Mouse (Mus musculus) hindbrain, embryonic 15.5 days (tissue): ENCODE data around the gene Atp2b2. TPM values are rescaled to one million over a fixed set of nuclear protein-coding genes. Genes with fewer than 3 reads are reported as not detected.
A peak's percentile ranks its signal among the peaks of the same experiment; 100 is the strongest.

ENCODE experiments used
- ATAC-seq: fragments of 200-750 bp; cut with Nextera tagmentation; 2 replicates; pipeline ENCODE4 v1.8.0; 2017; ENCODE audit warnings: low read depth, moderate number of reproducible peaks, moderate TSS enrichment; ENCODE audit not compliant: low FRiP score
- H3K27ac ChIP-seq: fragments of 300-500 bp; sonication (generic); replicated peaks from 2 replicates; pipeline ENCODE4 v1.5.1; 2015; ENCODE audit warnings: mild to moderate bottlenecking, inconsistent platforms
- H3K27me3 ChIP-seq: fragments of 300-500 bp; sonication (generic); 2 replicates; pipeline ENCODE4 v1.6.1; 2015; ENCODE audit warnings: control low read depth, inconsistent platforms
- H3K36me3 ChIP-seq: fragments of 300-500 bp; sonication (generic); 2 replicates; pipeline ENCODE4 v1.6.1; 2015; ENCODE audit warnings: control low read depth, inconsistent platforms
- H3K4me1 ChIP-seq: fragments of 300-500 bp; sonication (generic); replicated peaks from 2 replicates; pipeline ENCODE4 v1.6.1; 2015; ENCODE audit warnings: control low read depth, inconsistent platforms
- H3K4me2 ChIP-seq: fragments of 300-500 bp; sonication (generic); 2 replicates; pipeline ENCODE4 v1.6.1; 2015; ENCODE audit warnings: moderate library complexity, mild to moderate bottlenecking, inconsistent platforms
- H3K4me3 ChIP-seq: fragments of 300-500 bp; sonication (generic); 2 replicates; pipeline ENCODE4 v1.5.1; 2015; ENCODE audit warnings: mild to moderate bottlenecking, inconsistent platforms
- H3K9ac ChIP-seq: fragments of 300-500 bp; sonication (generic); 2 replicates; pipeline ENCODE4 v1.6.1; 2015; ENCODE audit warnings: inconsistent platforms
- H3K9me3 ChIP-seq: fragments of 300-500 bp; sonication (generic); 2 replicates; pipeline ENCODE4 v1.6.1; 2016; ENCODE audit warnings: control low read depth, inconsistent platforms
- WGBS: fragments of 180-500 bp; shearing (Covaris S2); methylation state at CpG from one replicate; pipeline ENCODE4 v1.1.7; 2015; 5-methylcytosine and 5-hydroxymethylcytosine counted together
- polyA plus RNA-seq: library from polyadenylated mRNA; unstranded; fragments of >200 nt; fragmentation: Nextera tagmentation; extraction: Ambion mirVana; gene quantifications from 2 replicates; pipeline ENCODE4 v1.2.1, GENCODE M21; 2015

Atp2b2 gene
- polyA plus RNA-seq, 1 experiment from 2014 or later: 33.9 TPM

DNA sequence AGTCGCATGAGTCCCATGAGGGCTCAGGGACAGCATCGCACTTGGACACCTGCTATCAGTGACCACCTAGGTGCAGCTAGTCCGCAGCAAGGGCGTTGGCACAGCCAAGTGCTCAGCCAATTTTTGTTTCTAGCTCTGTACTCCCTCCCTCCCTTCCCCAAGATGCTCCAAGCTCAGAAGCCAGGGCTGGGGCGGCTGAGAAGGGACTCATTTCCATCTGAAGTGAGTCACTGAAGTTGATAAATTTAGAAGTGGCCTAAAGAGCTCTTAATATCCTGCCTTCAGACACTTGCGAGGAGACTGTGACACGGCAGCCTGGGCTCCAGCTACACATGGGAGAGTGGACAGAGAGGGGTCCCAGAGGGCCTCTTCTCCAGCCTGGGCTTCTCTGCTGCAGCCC lies 160.0 kb downstream of the Atp2b2 start:
- no peak overlapping the region for H3K4me3 ChIP-seq
- H3K27me3 ChIP-seq: no peaks in the 10 kb centered on the region
- H3K36me3 ChIP-seq: no peaks in the 10 kb centered on the region
- no peak overlapping the region for H3K4me2 ChIP-seq
- peaks cover 17% of the 10 kb centered on the region for H3K4me1 ChIP-seq
- ATAC-seq: no peak
- H3K9ac ChIP-seq: no peak overlapping the region
- H3K27ac ChIP-seq: no peak overlapping the region
- no peaks in the 10 kb centered on the region for H3K9me3 ChIP-seq
- WGBS: 64% methylated on average over 7 of the region's 7 CpGs

DNA sequence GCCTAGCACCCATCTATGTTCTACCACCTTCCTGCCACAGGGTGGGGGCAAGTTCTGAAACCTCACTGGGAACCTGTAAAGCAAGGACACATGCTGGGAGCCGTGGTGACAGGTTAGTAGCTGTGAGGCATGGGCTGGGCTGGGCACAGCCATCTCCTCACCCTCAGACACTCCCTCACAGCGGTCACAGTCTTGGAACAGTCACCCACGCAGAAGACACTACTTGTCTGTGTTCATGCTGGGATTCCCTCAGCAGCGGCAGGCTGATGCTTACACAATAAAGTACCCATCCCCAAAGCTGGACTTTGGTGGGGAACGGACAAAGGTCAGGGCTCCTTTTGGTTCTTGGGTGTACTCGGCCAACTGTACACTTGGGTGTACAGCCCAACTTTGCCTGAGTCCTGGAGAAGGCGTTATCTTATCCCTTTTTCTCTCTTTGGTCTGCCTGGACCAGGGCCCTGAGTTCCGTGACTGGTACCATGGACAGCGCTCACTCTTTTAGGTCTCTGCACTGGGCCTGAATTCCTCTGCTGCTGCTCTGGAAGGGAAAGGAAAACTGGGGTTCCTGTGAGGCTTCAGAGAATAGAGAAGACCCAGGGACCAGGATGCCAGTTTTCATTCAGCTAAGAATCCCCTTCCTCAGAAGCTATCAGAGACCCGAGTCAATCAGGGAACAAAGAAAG lies 160.7 kb downstream of the Atp2b2 start:
- WGBS: 55% methylated on average over 10 of the region's 10 CpGs
- no peak overlapping the region for H3K9ac ChIP-seq
- no peaks in the 10 kb centered on the region for H3K9me3 ChIP-seq
- ATAC-seq: no peak
- peaks cover 13% of the 10 kb centered on the region for H3K4me1 ChIP-seq
- H3K4me2 ChIP-seq: no peak overlapping the region
- no peak overlapping the region for H3K4me3 ChIP-seq
- no peak overlapping the region for H3K27ac ChIP-seq
- H3K36me3 ChIP-seq: no peaks in the 10 kb centered on the region
- H3K27me3 ChIP-seq: no peaks in the 10 kb centered on the region

DNA sequence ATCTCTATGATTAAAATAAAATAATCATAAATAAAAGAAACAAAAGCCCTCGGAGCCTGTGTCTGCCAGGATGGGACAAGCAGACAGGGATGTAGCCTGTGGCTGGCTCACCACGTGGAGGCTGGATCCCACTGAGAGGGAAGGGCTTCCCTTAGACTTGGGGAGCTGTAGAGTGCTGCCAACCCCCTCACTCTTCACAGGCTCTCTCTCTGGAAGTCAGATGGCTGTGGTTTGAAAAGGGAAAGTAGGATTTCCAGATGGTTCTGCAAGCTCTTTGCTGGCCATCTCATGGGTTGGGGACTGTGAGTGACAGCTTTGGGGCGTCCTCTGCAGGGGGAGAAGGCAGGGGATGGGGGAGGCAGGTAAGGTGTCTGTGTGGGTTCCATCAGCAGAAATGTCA lies 163.0 kb downstream of the Atp2b2 start:
- no peak overlapping the region for H3K9ac ChIP-seq
- no peak overlapping the region for H3K27ac ChIP-seq
- WGBS: 53% methylated on average over 3 of the region's 3 CpGs
- no peak overlapping the region for H3K4me3 ChIP-seq
- no peaks in the 10 kb centered on the region for H3K27me3 ChIP-seq
- H3K4me2 ChIP-seq: no peak overlapping the region
- no peaks in the 10 kb centered on the region for H3K9me3 ChIP-seq
- ATAC-seq: no peak
- H3K4me1 ChIP-seq: peaks cover 13% of the 10 kb centered on the region
- no peaks in the 10 kb centered on the region for H3K36me3 ChIP-seq

DNA sequence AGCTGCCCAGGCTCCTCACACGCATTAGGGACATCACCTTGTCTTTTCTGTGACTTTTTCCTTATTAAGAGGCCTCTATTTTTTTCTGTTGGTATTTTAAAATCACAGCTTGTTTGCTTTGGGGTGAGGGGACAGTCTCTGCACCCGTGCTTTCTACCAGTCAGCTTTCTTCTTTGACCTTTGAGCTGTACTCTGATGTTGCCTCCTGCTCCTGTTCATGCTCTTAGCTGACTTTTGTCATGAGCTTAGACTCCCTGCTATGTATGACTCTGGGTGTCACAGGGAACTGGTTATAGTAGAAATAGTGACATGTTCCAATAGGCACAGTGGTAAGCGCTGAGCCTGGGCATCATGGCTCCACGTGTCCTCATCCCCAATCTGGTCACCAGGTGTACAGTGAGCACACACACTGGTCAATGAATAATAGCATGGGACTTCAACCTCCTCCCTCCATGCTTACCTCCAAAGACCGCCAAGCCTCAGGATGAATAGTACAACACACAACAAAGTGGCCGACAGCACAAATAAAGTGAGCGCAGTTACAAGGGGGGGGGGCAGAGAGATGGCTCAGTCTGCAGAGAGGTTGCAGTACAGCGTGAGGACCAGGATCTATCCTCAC lies 163.8 kb downstream of the Atp2b2 start:
- no peak overlapping the region for H3K9ac ChIP-seq
- no peak overlapping the region for H3K27ac ChIP-seq
- H3K9me3 ChIP-seq: no peaks in the 10 kb centered on the region
- WGBS: 91% methylated on average over 8 of the region's 8 CpGs
- no peaks in the 10 kb centered on the region for H3K36me3 ChIP-seq
- no peaks in the 10 kb centered on the region for H3K27me3 ChIP-seq
- ATAC-seq: no peak
- H3K4me2 ChIP-seq: no peak overlapping the region
- H3K4me3 ChIP-seq: no peak overlapping the region
- H3K4me1 ChIP-seq: peaks cover 13% of the 10 kb centered on the region

DNA sequence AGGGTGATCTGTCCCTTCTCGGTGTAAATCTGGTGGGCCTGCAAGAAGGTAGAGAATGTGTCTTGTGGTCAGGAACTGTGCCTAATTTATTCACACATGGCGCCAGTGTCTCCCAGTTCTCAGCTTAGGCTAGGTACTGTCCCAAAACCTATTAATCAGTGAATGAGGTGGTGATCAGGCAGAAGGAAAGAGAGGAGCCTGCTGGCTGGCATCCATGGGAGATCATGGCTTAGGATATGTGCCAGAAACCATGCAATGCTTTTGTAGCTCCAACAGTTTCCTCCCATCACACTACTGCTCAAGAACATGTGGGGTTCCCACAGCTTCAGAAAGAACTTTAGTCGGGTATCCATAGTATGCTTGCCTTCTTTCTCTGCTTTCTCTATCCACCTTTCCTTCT lies 165.8 kb downstream of the Atp2b2 start:
- Histone ChIP-seq H3K4me1 (0 out of 2 replicates have a peak, but pooled peaks cover 4% of the 10 kb centered on the region), H3K4me3 (no peak overlapping the region), H3K9ac (no peak overlapping the region), H3K9me3 (no peaks in the 10 kb centered on the region), H3K27ac (no peak overlapping the region), H3K4me2 (no peak overlapping the region), H3K27me3 (no peaks in the 10 kb centered on the region), H3K36me3 (no peaks in the 10 kb centered on the region)
- ATAC-seq: no peak
- WGBS: 89% methylated on average over 3 of the region's 3 CpGs

DNA sequence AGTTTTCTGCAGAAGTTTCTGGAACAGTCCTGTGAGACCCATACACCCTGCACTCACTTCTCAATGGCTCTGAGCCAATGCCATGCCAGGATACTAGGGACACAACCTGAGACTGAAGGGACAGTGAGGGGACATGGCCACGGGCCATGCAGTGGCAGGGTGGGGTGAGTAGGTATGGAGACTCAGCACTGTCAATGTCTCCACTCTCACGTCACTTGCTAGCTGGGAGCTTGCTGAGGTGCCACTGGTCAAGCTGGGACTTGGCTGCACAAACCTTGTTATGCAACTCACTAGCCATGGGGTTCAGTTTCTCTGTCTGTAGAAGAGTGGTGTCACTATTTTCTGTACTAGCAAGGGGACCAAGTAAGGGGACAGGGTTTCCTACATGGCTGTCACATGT lies 167.2 kb downstream of the Atp2b2 start:
- Histone ChIP-seq H3K36me3 (no peaks in the 10 kb centered on the region), H3K9me3 (no peaks in the 10 kb centered on the region), H3K4me3 (no peak overlapping the region), H3K4me2 (no peak overlapping the region), H3K27ac (no peak overlapping the region), H3K27me3 (no peaks in the 10 kb centered on the region), H3K9ac (no peak overlapping the region), H3K4me1 (0 out of 2 replicates have a peak, but pooled peaks cover 8% of the 10 kb centered on the region)
- ATAC-seq: no peak
- 71% methylated on average over 2 of the region's 2 CpGs for WGBS

DNA sequence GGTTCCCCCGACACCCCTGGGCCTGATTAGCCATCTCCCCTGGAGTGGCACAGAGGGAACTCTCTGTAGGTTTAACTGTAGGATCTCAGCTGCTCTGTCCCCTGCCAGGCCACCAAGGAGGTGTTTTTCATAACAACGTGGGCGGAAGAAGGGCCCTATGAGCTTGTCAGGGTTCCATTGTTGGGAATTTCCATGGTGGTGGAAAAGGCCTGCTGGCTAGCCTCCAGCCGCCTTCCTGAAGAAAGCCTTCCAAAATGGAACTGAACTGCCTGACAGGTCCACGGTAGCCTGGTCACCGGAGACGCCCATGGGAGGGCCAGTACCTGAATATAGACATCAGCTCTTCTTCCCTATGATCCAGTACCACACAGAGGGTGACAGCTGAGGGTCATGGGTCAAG lies 169.8 kb downstream of the Atp2b2 start:
- Histone ChIP-seq H3K36me3 (no peaks in the 10 kb centered on the region), H3K27ac (no peak overlapping the region), H3K4me3 (no peak overlapping the region), H3K27me3 (no peaks in the 10 kb centered on the region), H3K4me2 (no peak overlapping the region), H3K4me1 (0 out of 2 replicates have a peak, but pooled peaks cover 8% of the 10 kb centered on the region), H3K9ac (no peak overlapping the region), H3K9me3 (no peaks in the 10 kb centered on the region)
- no peak for ATAC-seq
- 53% methylated on average over 7 of the region's 7 CpGs for WGBS

DNA sequence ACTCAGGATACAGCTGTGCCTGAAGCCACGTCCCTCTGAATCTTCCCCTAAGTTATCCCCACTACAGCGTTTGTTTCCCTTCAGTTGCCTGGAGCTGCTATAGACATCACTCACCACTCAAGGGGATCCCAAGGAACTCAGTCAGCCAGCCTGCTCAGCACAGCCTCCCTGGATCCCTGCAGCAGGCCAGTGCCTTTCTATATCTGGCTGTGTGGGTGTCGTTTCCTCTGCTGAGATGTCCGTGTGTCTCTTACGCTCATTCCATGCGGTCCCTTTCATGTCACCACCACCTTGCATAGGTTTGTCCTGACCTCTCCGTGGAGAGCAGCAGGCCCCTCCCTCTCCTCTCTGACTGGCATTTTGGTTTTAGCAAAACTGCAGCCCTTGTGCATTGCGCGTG lies 171.6 kb downstream of the Atp2b2 start:
- Histone ChIP-seq H3K9ac (no peak overlapping the region), H3K36me3 (no peaks in the 10 kb centered on the region), H3K27me3 (no peaks in the 10 kb centered on the region), H3K4me3 (no peak overlapping the region), H3K4me2 (no peak overlapping the region), H3K4me1 (0 out of 2 replicates have a peak, but pooled peaks cover 8% of the 10 kb centered on the region), H3K9me3 (no peaks in the 10 kb centered on the region), H3K27ac (no peak overlapping the region)
- 78% methylated on average over 9 of the region's 9 CpGs for WGBS
- no peak for ATAC-seq

DNA sequence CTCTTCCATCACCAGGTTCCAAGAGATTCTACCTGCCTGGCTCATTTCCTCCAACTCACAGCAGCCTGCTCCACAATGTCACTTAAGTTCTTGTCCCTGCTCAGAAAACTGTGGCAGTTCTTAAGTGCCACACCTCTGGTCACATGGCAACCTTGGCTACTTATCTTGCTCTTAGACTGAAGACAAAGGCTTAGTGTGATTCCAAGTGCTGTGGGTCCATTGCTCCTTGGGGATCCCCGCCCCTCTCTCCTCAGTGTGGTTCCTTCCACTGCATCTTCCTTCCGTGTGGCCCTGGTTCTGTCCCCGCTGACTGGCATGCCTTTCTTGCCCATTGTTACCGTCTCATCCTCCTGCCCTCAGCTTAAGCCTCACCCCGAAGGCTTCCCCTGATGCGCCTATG lies 173.9 kb downstream of the Atp2b2 start:
- no peak overlapping the region for H3K4me2 ChIP-seq
- no peak overlapping the region for H3K9ac ChIP-seq
- 0 out of 2 replicates have a peak, but pooled peaks cover 12% of the 10 kb centered on the region for H3K4me1 ChIP-seq
- H3K27me3 ChIP-seq: no peaks in the 10 kb centered on the region
- no peak overlapping the region for H3K27ac ChIP-seq
- no peak overlapping the region for H3K4me3 ChIP-seq
- H3K9me3 ChIP-seq: no peaks in the 10 kb centered on the region
- 80% methylated on average over 6 of the region's 6 CpGs for WGBS
- H3K36me3 ChIP-seq: no peaks in the 10 kb centered on the region
- ATAC-seq: no peak

DNA sequence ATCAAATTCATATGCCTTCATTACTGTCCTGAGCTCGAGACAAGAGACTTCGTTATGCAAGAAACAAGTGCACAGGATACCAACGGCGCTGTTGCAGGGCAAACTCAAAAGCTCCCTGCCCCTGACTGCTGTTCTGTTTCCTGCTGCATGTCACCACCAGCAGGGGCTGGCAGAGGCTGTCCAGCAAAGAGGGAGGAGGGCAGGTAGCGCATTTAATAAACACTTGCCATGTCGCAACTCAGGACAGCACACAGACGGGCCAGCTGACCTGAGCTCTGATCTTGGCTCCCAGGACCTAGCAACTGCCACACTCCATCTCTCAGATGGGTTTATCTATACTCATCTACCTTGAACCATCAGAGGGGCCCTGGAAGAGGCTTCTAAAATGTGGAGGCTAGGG lies 176.7 kb downstream of the Atp2b2 start:
- no peaks in the 10 kb centered on the region for H3K27me3 ChIP-seq
- 70% methylated on average over 7 of the region's 7 CpGs for WGBS
- no peak for ATAC-seq
- H3K9ac ChIP-seq: no peak overlapping the region
- no peak overlapping the region for H3K4me3 ChIP-seq
- H3K4me1 ChIP-seq: peaks cover 13% of the 10 kb centered on the region
- H3K4me2 ChIP-seq: no peak overlapping the region
- H3K27ac ChIP-seq: no peak overlapping the region
- no peaks in the 10 kb centered on the region for H3K36me3 ChIP-seq
- no peaks in the 10 kb centered on the region for H3K9me3 ChIP-seq

DNA sequence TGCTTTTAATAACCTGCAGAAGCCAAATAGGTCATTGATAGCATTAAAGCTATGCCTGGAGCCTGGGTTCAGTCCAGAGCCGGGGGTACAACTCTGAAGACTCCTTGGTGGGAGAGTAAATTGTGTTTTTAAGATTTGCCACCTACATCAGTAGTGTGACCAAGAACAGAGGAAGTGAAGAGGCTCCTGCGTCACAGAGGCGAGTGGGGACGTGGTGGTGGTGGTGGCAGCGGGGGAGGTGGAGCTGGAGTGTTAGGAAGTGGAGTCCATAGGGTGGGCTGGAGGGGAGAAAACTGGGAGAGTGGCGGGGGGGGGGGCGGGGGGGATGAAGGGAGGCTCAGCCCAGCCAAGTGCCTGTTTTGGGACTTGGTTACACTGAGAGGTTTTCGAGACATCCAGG lies 177.6 kb downstream of the Atp2b2 start:
- ATAC-seq: no peak
- H3K9me3 ChIP-seq: no peaks in the 10 kb centered on the region
- H3K27me3 ChIP-seq: no peaks in the 10 kb centered on the region
- H3K36me3 ChIP-seq: no peaks in the 10 kb centered on the region
- no peak overlapping the region for H3K9ac ChIP-seq
- peaks cover 21% of the 10 kb centered on the region for H3K4me1 ChIP-seq
- no peak overlapping the region for H3K4me2 ChIP-seq
- H3K27ac ChIP-seq: no peak overlapping the region
- no peak overlapping the region for H3K4me3 ChIP-seq
- 74% methylated on average over 7 of the region's 8 CpGs for WGBS

DNA sequence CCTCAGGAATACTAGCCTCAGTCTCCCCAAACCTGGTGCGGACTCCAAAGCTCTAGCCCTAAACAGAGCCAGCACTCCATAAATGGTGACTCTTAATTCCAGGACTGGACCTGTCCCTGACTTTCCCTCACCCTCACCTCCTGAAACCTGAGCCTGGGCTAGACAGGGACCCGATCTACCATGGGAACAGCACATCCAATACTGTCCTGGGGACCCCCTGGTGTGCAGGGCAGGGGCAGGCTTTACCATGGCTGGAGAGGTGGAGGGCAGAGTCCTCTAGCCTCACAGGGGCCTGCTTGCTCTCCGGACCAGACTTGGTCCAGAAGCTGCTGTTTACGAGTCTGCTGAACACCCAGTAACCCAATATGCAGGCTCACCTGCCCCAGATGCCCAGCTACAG lies 179.5 kb downstream of the Atp2b2 start:
- no peak for ATAC-seq
- no peaks in the 10 kb centered on the region for H3K36me3 ChIP-seq
- 69% methylated on average over 4 of the region's 4 CpGs for WGBS
- H3K27me3 ChIP-seq: no peaks in the 10 kb centered on the region
- peaks cover 30% of the 10 kb centered on the region for H3K4me1 ChIP-seq
- no peak overlapping the region for H3K4me3 ChIP-seq
- H3K27ac ChIP-seq: no peak overlapping the region
- no peaks in the 10 kb centered on the region for H3K9me3 ChIP-seq
- H3K9ac ChIP-seq: no peak overlapping the region
- no peak overlapping the region for H3K4me2 ChIP-seq

DNA sequence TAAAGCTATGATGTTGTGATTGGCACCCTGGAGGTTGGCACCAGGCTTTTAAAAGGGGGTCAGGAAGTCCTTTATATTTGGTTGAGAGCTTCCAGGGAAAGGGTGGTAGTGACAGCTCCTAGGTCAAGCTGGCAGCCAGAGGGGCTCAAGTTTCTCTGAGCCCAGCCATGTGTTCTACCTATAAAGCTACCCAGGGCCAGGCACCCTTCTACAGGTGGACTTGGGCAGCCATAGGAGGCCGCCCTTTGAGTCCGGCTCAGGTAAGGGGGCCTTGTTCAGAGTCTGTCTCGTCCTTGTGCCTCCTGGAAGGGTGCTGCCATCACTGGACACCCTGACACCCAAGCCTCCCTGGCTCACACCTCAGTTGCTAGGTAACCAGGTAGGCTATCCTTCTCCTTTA lies 180.5 kb downstream of the Atp2b2 start:
- peak overlapping the region; percentile 42 for H3K27ac ChIP-seq
- ATAC-seq: no peak
- no peaks in the 10 kb centered on the region for H3K27me3 ChIP-seq
- WGBS: 84% methylated on average over 3 of the region's 3 CpGs
- H3K36me3 ChIP-seq: no peaks in the 10 kb centered on the region
- no peak overlapping the region for H3K4me3 ChIP-seq
- no peak overlapping the region for H3K4me2 ChIP-seq
- no peaks in the 10 kb centered on the region for H3K9me3 ChIP-seq
- no peak overlapping the region for H3K9ac ChIP-seq
- H3K4me1 ChIP-seq: peaks cover 40% of the 10 kb centered on the region
